Comparison of ENCODE assay signal across 28 mouse cellular contexts in the genomic region with DNA sequence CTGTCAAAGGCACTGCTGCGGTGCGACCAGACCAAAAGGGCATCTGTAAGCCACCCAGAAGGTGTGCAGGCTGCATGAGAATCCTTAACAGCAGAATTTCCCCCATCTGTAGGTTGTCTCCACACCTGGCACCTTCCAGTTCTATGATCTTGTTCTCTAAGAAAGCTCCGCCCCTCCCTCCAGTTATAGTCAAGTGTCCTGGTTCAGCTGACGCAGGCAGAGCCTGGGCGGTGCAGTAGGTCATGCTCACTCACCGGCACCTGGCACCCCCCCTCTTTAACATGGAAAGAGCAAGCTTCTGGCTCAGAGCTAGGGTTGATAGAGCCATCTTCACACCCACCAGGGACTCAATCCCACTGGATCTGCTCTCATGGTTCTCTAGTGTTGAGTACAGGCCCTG. TPM values are rescaled to one million over a fixed set of nuclear protein-coding genes. Genes with fewer than 3 reads are reported as not detected.
DNase-seq lines count a peak whose midpoint lies in the region; ATAC-seq and TF ChIP-seq lines count a peak whose summit lies in the region.
"Had no signal": no experiment of that assay in that cellular context is flagged by ENCODE, and none has a peak within 500 bp of the region (broad histone marks: within the 10 kb centered on the region; RNA-seq: fewer than 3 reads in every experiment).

No protein-coding gene starts in this region.

- H3K9ac ChIP-seq in hindbrain, embryonic 13.5 days: peak overlapping the region; percentile 3; the same call in 1 of the 2 replicates
- H3K9ac ChIP-seq in lung, postnatal 0 days (replicated peaks; ENCODE audit: low read depth): no peak overlapping the region
- H3K9ac ChIP-seq: forebrain, embryonic 13.5 days; heart, embryonic 12.5 days; heart, embryonic 15.5 days; hindbrain, embryonic 12.5 days had no signal

- TF ChIP-seq POLR2A in small intestine, adult 2 months (IDR thresholded peaks at IDR 0.05; ENCODE audit: low read depth, low read length): no peak

- H3K27me3 ChIP-seq in hindbrain, embryonic 13.5 days: no peaks in the 10 kb centered on the region
- no peaks in the 10 kb centered on the region for H3K27me3 ChIP-seq in hindbrain, embryonic 10.5 days (ENCODE audit: insufficient read depth, poor library complexity, severe bottlenecking)
- H3K27me3 ChIP-seq in lung, postnatal 0 days (replicated peaks; ENCODE audit: insufficient read depth, low read length): no peaks in the 10 kb centered on the region
- H3K27me3 ChIP-seq in small intestine, adult 2 months (ENCODE audit: control insufficient read depth, insufficient read depth, low read length): no peaks in the 10 kb centered on the region
- H3K27me3 ChIP-seq: CH12.LX; forebrain, embryonic 13.5 days; heart, embryonic 12.5 days; heart, embryonic 15.5 days; hindbrain, embryonic 12.5 days; Patski had no signal

- H3K9me3 ChIP-seq in hindbrain, embryonic 13.5 days: no peaks in the 10 kb centered on the region
- no peaks in the 10 kb centered on the region for H3K9me3 ChIP-seq in hindbrain, embryonic 10.5 days
- no peaks in the 10 kb centered on the region for H3K9me3 ChIP-seq in lung, postnatal 0 days (ENCODE audit: low read length)
- H3K9me3 ChIP-seq: forebrain, embryonic 10.5 days; forebrain, embryonic 13.5 days; G1E; heart, embryonic 12.5 days; heart, embryonic 15.5 days; hindbrain, embryonic 12.5 days had no signal

- no peak for ATAC-seq in hindbrain, embryonic 13.5 days (ENCODE audit: low FRiP score)
- peak; percentile 71 for ATAC-seq in lung, postnatal 0 days
- ATAC-seq: forebrain, embryonic 13.5 days; forebrain, embryonic 16.5 days; hindbrain, embryonic 16.5 days; Patski had no signal

- WGBS in hindbrain, embryonic 13.5 days: 90% methylated on average over 6 of the region's 6 CpGs
- 93% methylated on average over 6 of the region's 6 CpGs for WGBS in hindbrain, embryonic 10.5 days
- 77% methylated on average over 6 of the region's 6 CpGs for WGBS in lung, postnatal 0 days
- WGBS in small intestine, adult 2 months: 66% methylated on average over 6 of the region's 6 CpGs

- no peak overlapping the region for H3K4me3 ChIP-seq in hindbrain, embryonic 13.5 days
- no peak overlapping the region for H3K4me3 ChIP-seq in hindbrain, embryonic 10.5 days
- no peak overlapping the region for H3K4me3 ChIP-seq in lung, postnatal 0 days (ENCODE audit: low read depth, low read length)
- no peak overlapping the region for H3K4me3 ChIP-seq in small intestine, adult 2 months (ENCODE audit: low read depth, low read length)
- H3K4me3 ChIP-seq in layer of hippocampus, adult 2 months: no peak overlapping the region
- H3K4me3 ChIP-seq: forebrain, embryonic 10.5 days; forebrain, embryonic 13.5 days; gastrocnemius, adult 2 months; heart, embryonic 12.5 days; heart, embryonic 15.5 days; hindbrain, embryonic 12.5 days had no signal

- TF ChIP-seq EP300 in lung, postnatal 0 days (IDR thresholded peaks at IDR 0.05): no peak

- TF ChIP-seq CTCF in lung, postnatal 0 days (IDR thresholded peaks at IDR 0.05): no peak
- TF ChIP-seq CTCF in small intestine, adult 2 months (IDR thresholded peaks at IDR 0.05; ENCODE audit: extremely low read depth, insufficient read length, insufficient replicate concordance, low read depth, low read length): no peak
- no peak for TF ChIP-seq CTCF in layer of hippocampus, adult 2 months (conservative IDR thresholded peaks at IDR 0.05)

- H3K36me3 ChIP-seq in hindbrain, embryonic 13.5 days: peaks cover 65% of the 10 kb centered on the region
- H3K36me3 ChIP-seq in hindbrain, embryonic 10.5 days: peaks cover 68% of the 10 kb centered on the region
- peaks cover 16% of the 10 kb centered on the region; the same call in 1 of the 2 replicates for H3K36me3 ChIP-seq in lung, postnatal 0 days (ENCODE audit: insufficient read depth, low read length)
- peaks cover 87% of the 10 kb centered on the region for H3K36me3 ChIP-seq in small intestine, adult 2 months (ENCODE audit: control insufficient read depth, insufficient read depth, low read length)

- H3K4me2 ChIP-seq in hindbrain, embryonic 13.5 days: no peak overlapping the region
- no peak overlapping the region; the same call in 1 of the 2 replicates for H3K4me2 ChIP-seq in lung, postnatal 0 days (replicated peaks; ENCODE audit: low read depth, low read length)
- H3K4me2 ChIP-seq: forebrain, embryonic 13.5 days; heart, embryonic 12.5 days; heart, embryonic 15.5 days; hindbrain, embryonic 12.5 days had no signal

- no peak for DNase-seq in hindbrain, embryonic 10.5 days (ENCODE audit: low spot score)
- DNase-seq in lung, postnatal 0 days (ENCODE audit: low spot score): peak; percentile 71
- no peak for DNase-seq in lung, postnatal 4 days
- DNase-seq in lung, postnatal 25 days (ENCODE audit: low spot score): peak; percentile 38
- no peak for DNase-seq in layer of hippocampus, adult 2 months (ENCODE audit: low spot score in 2 of 2)
- DNase-seq: adrenal gland, postnatal 10 days; adrenal gland, postnatal 36 days; B cell, adult 2 months; cerebellum, adult 18-20 months; cerebellum, adult 9-10 months; cerebellum, postnatal 14 days; gastrocnemius, adult 2 months; gastrocnemius, postnatal 14 days; heart, adult 18-20 months; heart, postnatal 10 days; heart, postnatal 36 days had no signal

- no peak overlapping the region for H3K27ac ChIP-seq in hindbrain, embryonic 13.5 days
- H3K27ac ChIP-seq in hindbrain, embryonic 10.5 days: no peak overlapping the region
- H3K27ac ChIP-seq in lung, postnatal 0 days (ENCODE audit: low read length): peak overlapping the region; percentile 69
- H3K27ac ChIP-seq in small intestine, adult 2 months (ENCODE audit: insufficient read depth, low read depth, low read length): peak overlapping the region; percentile 64
- no peak overlapping the region for H3K27ac ChIP-seq in layer of hippocampus, adult 2 months
- H3K27ac ChIP-seq: forebrain, embryonic 10.5 days; forebrain, embryonic 13.5 days; gastrocnemius, adult 2 months; heart, embryonic 15.5 days; hindbrain, embryonic 12.5 days had no signal

- H3K4me1 ChIP-seq in hindbrain, embryonic 13.5 days (replicated peaks): no peaks in the 10 kb centered on the region
- H3K4me1 ChIP-seq in hindbrain, embryonic 10.5 days (replicated peaks): no peaks in the 10 kb centered on the region
- H3K4me1 ChIP-seq in lung, postnatal 0 days (ENCODE audit: insufficient read depth, low read depth, low read length): no peaks in the 10 kb centered on the region
- peaks cover 9% of the 10 kb centered on the region for H3K4me1 ChIP-seq in small intestine, adult 2 months (ENCODE audit: control insufficient read depth, insufficient read depth, insufficient read length, low read length)
- H3K4me1 ChIP-seq: forebrain, embryonic 10.5 days; forebrain, embryonic 13.5 days; hindbrain, embryonic 12.5 days had no signal

RNA-seq across cellular contexts. Expression of a gene that starts 27.0 kb away (rescaled TPM):
- 50.2 and 54.0 TPM in 2 replicates for polyA plus RNA-seq in hindbrain, embryonic 13.5 days (2015; fragmentation: Nextera tagmentation; extraction: Ambion mirVana)
- polyA plus RNA-seq in hindbrain, embryonic 10.5 days (2016; fragmentation: Nextera tagmentation; extraction: Ambion mirVana): 108 and 121 TPM in 2 replicates
- 342 and 535 TPM in 2 replicates for polyA plus RNA-seq in lung, postnatal 0 days (2015; fragmentation: Nextera tagmentation; extraction: Ambion mirVana)
- polyA plus RNA-seq in small intestine, adult 2 months (2012; rRNA removed): 52.2 and 90.3 TPM in 2 replicates
- 1 to 10 TPM; 3.9 to 4.0 TPM for total RNA-seq in layer of hippocampus, adult 2 months (2021)
- total RNA-seq: CH12.LX, G1E had no signal
- polyA plus RNA-seq: G1E had no signal

RNA-seq across cellular contexts. Expression of a gene that starts 33.4 kb away (rescaled TPM):
- 19.3 TPM in 2 replicates for polyA plus RNA-seq in hindbrain, embryonic 13.5 days (2015; fragmentation: Nextera tagmentation; extraction: Ambion mirVana)
- 14.2 and 14.7 TPM in 2 replicates for polyA plus RNA-seq in hindbrain, embryonic 10.5 days (2016; fragmentation: Nextera tagmentation; extraction: Ambion mirVana)
- polyA plus RNA-seq in lung, postnatal 0 days (2015; fragmentation: Nextera tagmentation; extraction: Ambion mirVana): 17.6 and 22.7 TPM in 2 replicates
- polyA plus RNA-seq in small intestine, adult 2 months (2012; rRNA removed): 47.9 and 122 TPM in 2 replicates
- 10 to 100 TPM; 33.0 to 33.1 TPM for total RNA-seq in layer of hippocampus, adult 2 months (2021)

Comparison
In these comparisons a context has a peak if more than half of its experiments do, and no peak if none do; other contexts are left out.
1. DNase-seq: peak in lung, postnatal 0 days (single experiment) and lung, postnatal 25 days (single experiment); none in hindbrain, embryonic 10.5 days (single experiment), lung, postnatal 4 days (0 of 2) and layer of hippocampus, adult 2 months (0 of 2).
2. H3K27ac ChIP-seq: peak in lung, postnatal 0 days (single experiment) and small intestine, adult 2 months (single experiment); none in hindbrain, embryonic 13.5 days (single experiment), hindbrain, embryonic 10.5 days (single experiment) and layer of hippocampus, adult 2 months (single experiment).